Mouse (Mus musculus) heart, embryonic 14.5 days (tissue): ENCODE data around the gene Cobl. TPM values are rescaled to one million over a fixed set of nuclear protein-coding genes. Genes with fewer than 3 reads are reported as not detected.

ENCODE experiments used
- ATAC-seq: fragments of 200-750 bp; cut with Nextera tagmentation; 2 replicates; pipeline ENCODE4 v1.8.0; 2017; ENCODE audit warnings: low read depth, moderate TSS enrichment; ENCODE audit not compliant: insufficient number of reproducible peaks, insufficient read depth, low FRiP score
- H3K27ac ChIP-seq, 2 experiments: fragments of 200-500 bp in 1 of 2; fragments of 300-500 bp in 1 of 2; sonication (generic) in 1 of 2; replicated peaks in 1 of 2; 2 replicates each; pipeline ENCODE4 v1.5.1; 2012 to 2014; ENCODE audit warnings: low read depth in 2 of 2, low read length in 2 of 2, control low read depth in 1 of 2, mild to moderate bottlenecking in 1 of 2, mixed read lengths in 1 of 2; ENCODE audit not compliant: control insufficient read depth in 1 of 2, insufficient read depth in 1 of 2
- H3K27me3 ChIP-seq: fragments of 300-500 bp; sonication (generic); 2 replicates; pipeline ENCODE4 v1.6.1; 2014; ENCODE audit warnings: mild to moderate bottlenecking, low read length, control low read depth; ENCODE audit not compliant: control insufficient read depth, insufficient read depth
- H3K36me3 ChIP-seq: fragments of 300-500 bp; sonication (generic); 2 replicates; pipeline ENCODE4 v1.6.1; 2014; ENCODE audit warnings: mild to moderate bottlenecking, control low read depth, low read length, mixed read lengths; ENCODE audit not compliant: control insufficient read depth, insufficient read depth
- H3K4me1 ChIP-seq, 2 experiments: fragments of 200-500 bp in 1 of 2; fragments of 300-500 bp in 1 of 2; sonication (generic) in 1 of 2; 2 replicates each; pipeline ENCODE4 v1.6.1; 2012 to 2014; ENCODE audit warnings: low read length in 2 of 2, control low read depth in 1 of 2, mixed read lengths in 1 of 2; ENCODE audit not compliant: control insufficient read depth in 2 of 2, insufficient read depth in 2 of 2
- H3K4me2 ChIP-seq: fragments of 300-500 bp; sonication (generic); 2 replicates; pipeline ENCODE4 v1.6.1; 2014; ENCODE audit warnings: mild to moderate bottlenecking, low read length
- H3K4me3 ChIP-seq, 2 experiments: fragments of 200-500 bp in 1 of 2; fragments of 300-500 bp in 1 of 2; sonication (generic) in 1 of 2; 2 replicates each; pipeline ENCODE4 v1.5.1; 2012 to 2014; ENCODE audit warnings: low read length in 2 of 2, mild to moderate bottlenecking in 2 of 2, control low read depth in 1 of 2, low read depth in 1 of 2, moderate library complexity in 1 of 2; ENCODE audit not compliant: control insufficient read depth in 1 of 2, insufficient read depth in 1 of 2
- H3K9ac ChIP-seq: fragments of 300-500 bp; sonication (generic); 2 replicates; pipeline ENCODE4 v1.6.1; 2014; ENCODE audit warnings: mild to moderate bottlenecking, low read length
- H3K9me3 ChIP-seq: fragments of 300-500 bp; sonication (generic); 2 replicates; pipeline ENCODE4 v1.6.1; 2016; ENCODE audit warnings: low read length, control low read depth; ENCODE audit not compliant: control insufficient read depth
- WGBS: fragments of 180-500 bp; shearing (Covaris S2); extraction: QIAGEN DNeasy Blood & Tissue Kit; methylation state at CpG from one replicate; pipeline ENCODE4 v1.1.7; 2014; 5-methylcytosine and 5-hydroxymethylcytosine counted together
- polyA plus RNA-seq: library from polyadenylated mRNA; unstranded; fragments of >200 nt; fragmentation: Nextera tagmentation; extraction: Ambion mirVana; gene quantifications from 2 replicates; pipeline ENCODE4 v1.2.1, GENCODE M21; 2014

The Cobl gene
- polyA plus RNA-seq, result 38.1 and 46.4 TPM in 2 replicates

GRCm38 (mm10) chr11:12464181-12465162 lies at the start of gene Cobl:
Gene Cobl, minus strand, starts transcription at chr11:12464960.
- peak; percentile 54 for ATAC-seq
- under 1% methylated on average over 73 of the region's 89 CpGs for WGBS
- Histone ChIP-seq H3K36me3 (no peaks in the 10 kb centered on the region), H3K27ac (no peak within 1 kb of the TSS), H3K4me2 (peak within 1 kb of the TSS; percentile 73), H3K9ac (peak within 1 kb of the TSS; percentile 67), H3K4me3 (peak within 1 kb of the TSS; percentile 62 to 78), H3K4me1 (peaks cover 4 to 7% of the 10 kb centered on the region in 2 experiments; a peak in 3 of 4 replicates), H3K9me3 (no peaks in the 10 kb centered on the region), H3K27me3 (peaks cover 7% of the 10 kb centered on the region)

GRCm38 (mm10) chr11:12513796-12514195 lies 49.0 kb upstream of the Cobl start:
- Histone ChIP-seq H3K4me1 (no peaks in the 10 kb centered on the region), H3K27me3 (no peaks in the 10 kb centered on the region), H3K9me3 (no peaks in the 10 kb centered on the region), H3K9ac (no peak overlapping the region), H3K4me2 (no peak overlapping the region), H3K27ac (no peak overlapping the region), H3K4me3 (no peak overlapping the region), H3K36me3 (no peaks in the 10 kb centered on the region)
- WGBS, result 53% methylated on average over 5 of the region's 5 CpGs
- ATAC-seq, result no peak

GRCm38 (mm10) chr11:12506371-12506890 lies 41.7 kb upstream of the Cobl start:
- Histone ChIP-seq H3K4me1 (no peaks in the 10 kb centered on the region), H3K9ac (no peak overlapping the region), H3K9me3 (no peaks in the 10 kb centered on the region), H3K27ac (no peak overlapping the region), H3K36me3 (no peaks in the 10 kb centered on the region), H3K4me3 (no peak overlapping the region), H3K27me3 (no peaks in the 10 kb centered on the region), H3K4me2 (no peak overlapping the region)
- no peak for ATAC-seq
- 78% methylated on average over 6 of the region's 6 CpGs for WGBS

- no peak for ATAC-seq
- no peak overlapping the region for H3K4me3 ChIP-seq
- WGBS, result 76% methylated on average over 4 of the region's 4 CpGs
- no peaks in the 10 kb centered on the region for H3K27me3 ChIP-seq
- no peaks in the 10 kb centered on the region for H3K4me1 ChIP-seq
- no peak overlapping the region for H3K9ac ChIP-seq
- H3K4me2 ChIP-seq, result no peak overlapping the region
- H3K36me3 ChIP-seq, result no peaks in the 10 kb centered on the region
- no peaks in the 10 kb centered on the region for H3K9me3 ChIP-seq
- H3K27ac ChIP-seq, result no peak overlapping the region
These were observed 39.0 kb upstream of the Cobl start for GRCm38 (mm10) chr11:12503756-12504155.

- Histone ChIP-seq H3K27me3 (no peaks in the 10 kb centered on the region), H3K9me3 (no peaks in the 10 kb centered on the region), H3K27ac (no peak overlapping the region), H3K4me3 (no peak overlapping the region), H3K4me1 (no peaks in the 10 kb centered on the region), H3K36me3 (no peaks in the 10 kb centered on the region), H3K9ac (no peak overlapping the region), H3K4me2 (no peak overlapping the region)
- no peak for ATAC-seq
- WGBS, result 65% methylated on average over 3 of the region's 3 CpGs
These were observed 37.0 kb upstream of the Cobl start for GRCm38 (mm10) chr11:12501721-12502120.

GRCm38 (mm10) chr11:12493791-12494190 lies 29.0 kb upstream of the Cobl start:
- H3K4me3 ChIP-seq, result no peak overlapping the region
- no peaks in the 10 kb centered on the region for H3K4me1 ChIP-seq
- no peak overlapping the region for H3K27ac ChIP-seq
- no peak for ATAC-seq
- no peaks in the 10 kb centered on the region for H3K36me3 ChIP-seq
- no peaks in the 10 kb centered on the region for H3K9me3 ChIP-seq
- H3K4me2 ChIP-seq, result no peak overlapping the region
- no peaks in the 10 kb centered on the region for H3K27me3 ChIP-seq
- H3K9ac ChIP-seq, result no peak overlapping the region

- Histone ChIP-seq H3K9ac (no peak overlapping the region), H3K27me3 (no peaks in the 10 kb centered on the region), H3K27ac (no peak overlapping the region), H3K9me3 (no peaks in the 10 kb centered on the region), H3K4me3 (no peak overlapping the region), H3K4me1 (no peaks in the 10 kb centered on the region), H3K36me3 (no peaks in the 10 kb centered on the region), H3K4me2 (no peak overlapping the region)
- 86% methylated on average over 3 of the region's 3 CpGs for whole genome bisulfite sequencing
- no peak for ATAC-seq
These were observed 15.2 kb upstream of the Cobl start for GRCm38 (mm10) chr11:12479856-12480403.
